Mouse (Mus musculus) kidney, adult 2 months (tissue): Measurements from ENCODE around the gene Art3. TPM values are rescaled to one million over a fixed set of nuclear protein-coding genes. Genes with fewer than 3 reads are reported as not detected.

Source experiments
- DNase-seq: peaks from one replicate; pipeline ENCODE4 v3.0.0; 2021
- H3K27ac ChIP-seq: fragments of 200-500 bp; 2 replicates; pipeline ENCODE4 v1.5.1; 2012; ENCODE audit warnings: low read depth, low read length, control low read depth, inconsistent platforms; ENCODE audit not compliant: insufficient read depth
- H3K27me3 ChIP-seq: fragments of 200-500 bp; replicated peaks from 2 replicates; pipeline ENCODE4 v1.6.1; 2012; ENCODE audit warnings: mild to moderate bottlenecking, moderate library complexity, low read length, inconsistent platforms; ENCODE audit not compliant: control insufficient read depth, insufficient read depth
- H3K36me3 ChIP-seq: fragments of 200-500 bp; 2 replicates; pipeline ENCODE4 v1.6.1; 2012; ENCODE audit warnings: mild to moderate bottlenecking, moderate library complexity, low read length, inconsistent platforms; ENCODE audit not compliant: control insufficient read depth, insufficient read depth
- H3K4me1 ChIP-seq: fragments of 200-500 bp; 2 replicates; pipeline ENCODE4 v1.6.1; 2011; ENCODE audit warnings: low read length; ENCODE audit not compliant: control insufficient read depth, insufficient read depth
- H3K4me3 ChIP-seq: fragments of 200-500 bp; 2 replicates; pipeline ENCODE4 v1.5.1; 2011; ENCODE audit warnings: mild to moderate bottlenecking, low read depth, low read length, control low read depth; ENCODE audit not compliant: insufficient read depth
- CTCF ChIP-seq: fragments of 200-500 bp; conservative IDR thresholded peaks from 2 replicates; pipeline ENCODE4 v1.5.1; 2011; ENCODE audit warnings: low read depth, mild to moderate bottlenecking, control low read depth, low read length, moderate library complexity, mixed read lengths; ENCODE audit not compliant: insufficient read depth, insufficient read length
- POLR2A ChIP-seq: fragments of 200-500 bp; IDR thresholded peaks from one replicate; pipeline ENCODE4 v1.6.1; 2011; ENCODE audit warnings: low read depth, low read length, control low read depth
- WGBS: fragments of 180-500 bp; shearing (Covaris S2); methylation state at CpG from one replicate; pipeline ENCODE4 v1.1.7; 2018; 5-methylcytosine and 5-hydroxymethylcytosine counted together
- polyA plus RNA-seq: library from polyadenylated mRNA; depleted of rRNA; stranded (reverse); fragments of >200 nt; gene quantifications from 2 replicates; pipeline ENCODE4 v1.2.3, GENCODE M21; 2012

Art3 gene
- polyA plus RNA-seq, 1 experiment, result 8.8 TPM

- TF ChIP-seq POLR2A (no peak), CTCF (peak; percentile 98)
- Histone ChIP-seq H3K36me3 (no peaks in the 10 kb centered on the region), H3K4me3 (no peak overlapping the region), H3K27me3 (no peaks in the 10 kb centered on the region), H3K4me1 (no peaks in the 10 kb centered on the region), H3K27ac (no peak overlapping the region)
- peak; percentile 85 for DNase-seq
- WGBS, result 15% methylated on average over 5 of the region's 5 CpGs
These were observed 66.5 kb downstream of the Art3 start for GRCm38 (mm10) chr5:92398153-92398552.

GRCm38 (mm10) chr5:92402816-92403215, 71.2 kb downstream of the Art3 start:
- H3K4me1 ChIP-seq, result no peaks in the 10 kb centered on the region
- H3K36me3 ChIP-seq, result no peaks in the 10 kb centered on the region
- H3K4me3 ChIP-seq, result no peak overlapping the region
- no peak for DNase-seq
- 63% methylated on average over 9 of the region's 9 CpGs for WGBS
- H3K27ac ChIP-seq, result no peak overlapping the region
- TF ChIP-seq POLR2A, result no peak
- TF ChIP-seq CTCF, result no peak
- H3K27me3 ChIP-seq, result no peaks in the 10 kb centered on the region

GRCm38 (mm10) chr5:92403562-92404399, 72.2 kb downstream of the Art3 start:
- no peak overlapping the region for H3K27ac ChIP-seq
- H3K4me3 ChIP-seq, result no peak overlapping the region
- no peaks in the 10 kb centered on the region for H3K4me1 ChIP-seq
- 64% methylated on average over 10 of the region's 10 CpGs for WGBS
- H3K36me3 ChIP-seq, result no peaks in the 10 kb centered on the region
- TF ChIP-seq POLR2A (no peak), CTCF (no peak)
- no peaks in the 10 kb centered on the region for H3K27me3 ChIP-seq
- DNase-seq, result no peak

- no peak for DNase-seq
- WGBS, result 26% methylated on average over 2 of the region's 2 CpGs
- Histone ChIP-seq H3K36me3 (no peaks in the 10 kb centered on the region), H3K4me3 (no peak overlapping the region), H3K4me1 (no peaks in the 10 kb centered on the region), H3K27me3 (no peaks in the 10 kb centered on the region), H3K27ac (no peak overlapping the region)
- no peak for TF ChIP-seq POLR2A
- TF ChIP-seq CTCF, result no peak
These were observed 72.7 kb downstream of the Art3 start for GRCm38 (mm10) chr5:92404400-92404678.

- Histone ChIP-seq H3K4me3 (no peak overlapping the region), H3K27me3 (no peaks in the 10 kb centered on the region), H3K27ac (no peak overlapping the region), H3K4me1 (no peaks in the 10 kb centered on the region), H3K36me3 (peaks cover 3% of the 10 kb centered on the region; the same call in 1 of the 2 replicates)
- DNase-seq, result peak; percentile 66
- 59% methylated on average over 9 of the region's 9 CpGs for WGBS
- TF ChIP-seq POLR2A (no peak), CTCF (no peak)
These were observed 77.9 kb downstream of the Art3 start for GRCm38 (mm10) chr5:92409361-92410155.

- no peak for DNase-seq
- Histone ChIP-seq H3K4me1 (no peaks in the 10 kb centered on the region), H3K4me3 (no peak overlapping the region), H3K27me3 (no peaks in the 10 kb centered on the region), H3K27ac (no peak overlapping the region), H3K36me3 (peaks cover 8% of the 10 kb centered on the region; the same call in 1 of the 2 replicates)
- no peak for TF ChIP-seq CTCF
- 88% methylated on average over 5 of the region's 5 CpGs for WGBS
These were observed 78.9 kb downstream of the Art3 start for GRCm38 (mm10) chr5:92410486-92410885.

- H3K4me3 ChIP-seq, result no peak overlapping the region
- peaks cover 8% of the 10 kb centered on the region for H3K36me3 ChIP-seq
- no peaks in the 10 kb centered on the region for H3K27me3 ChIP-seq
- H3K27ac ChIP-seq, result no peak overlapping the region
- no peak for TF ChIP-seq POLR2A
- no peak for TF ChIP-seq CTCF
- no peak for DNase-seq
- 69% methylated on average over 7 of the region's 7 CpGs for WGBS
- no peaks in the 10 kb centered on the region for H3K4me1 ChIP-seq
These were observed 80.0 kb downstream of the Art3 start for GRCm38 (mm10) chr5:92411461-92412140.
